Mouse (Mus musculus) adrenal gland, postnatal 36 days (tissue): ENCODE results near the gene Wdr75. TPM values are rescaled to one million over a fixed set of nuclear protein-coding genes. Genes with fewer than 3 reads are reported as not detected.
A peak's percentile ranks its signal among the peaks of the same experiment; 100 is the strongest.

ENCODE experiments used
- DNase-seq, 2 experiments: peaks; one replicate each; pipeline ENCODE4 v3.0.0; 2021; ENCODE audit warnings: mixed read lengths in 1 of 2
- long read RNA-seq, 2 experiments: library from polyadenylated mRNA; stranded (forward); transcript quantifications; one replicate each; pipeline ENCODE4 v2.0.0; 2021; ENCODE audit warnings: borderline sequencing depth in 2 of 2
- total RNA-seq, 2 experiments: library from RNA; stranded (reverse); gene quantifications; 2 replicates each; pipeline ENCODE4 v1.2.3; 2021

The Wdr75 gene
- total RNA-seq = 10 to 100 TPM; 46.9 to 54.3 TPM
- long read RNA-seq, experiment 1, transcript Wdr75-201 (21 exons, 2,953 nt) = major isoform, 34 of 37 reads
- long read RNA-seq, experiment 1, partial matches to known transcripts = 1 of 37 reads
- long read RNA-seq, experiment 1, other reads (novel, unspliced or antisense) = 2 of 37 reads
- long read RNA-seq, experiment 2, transcript Wdr75-201 (21 exons, 2,953 nt) = major isoform, 6 of 7 reads
- long read RNA-seq, experiment 2, partial matches to known transcripts = 0 of 7 reads
- long read RNA-seq, experiment 2, other reads (novel, unspliced or antisense) = 1 of 7 reads

DNA sequence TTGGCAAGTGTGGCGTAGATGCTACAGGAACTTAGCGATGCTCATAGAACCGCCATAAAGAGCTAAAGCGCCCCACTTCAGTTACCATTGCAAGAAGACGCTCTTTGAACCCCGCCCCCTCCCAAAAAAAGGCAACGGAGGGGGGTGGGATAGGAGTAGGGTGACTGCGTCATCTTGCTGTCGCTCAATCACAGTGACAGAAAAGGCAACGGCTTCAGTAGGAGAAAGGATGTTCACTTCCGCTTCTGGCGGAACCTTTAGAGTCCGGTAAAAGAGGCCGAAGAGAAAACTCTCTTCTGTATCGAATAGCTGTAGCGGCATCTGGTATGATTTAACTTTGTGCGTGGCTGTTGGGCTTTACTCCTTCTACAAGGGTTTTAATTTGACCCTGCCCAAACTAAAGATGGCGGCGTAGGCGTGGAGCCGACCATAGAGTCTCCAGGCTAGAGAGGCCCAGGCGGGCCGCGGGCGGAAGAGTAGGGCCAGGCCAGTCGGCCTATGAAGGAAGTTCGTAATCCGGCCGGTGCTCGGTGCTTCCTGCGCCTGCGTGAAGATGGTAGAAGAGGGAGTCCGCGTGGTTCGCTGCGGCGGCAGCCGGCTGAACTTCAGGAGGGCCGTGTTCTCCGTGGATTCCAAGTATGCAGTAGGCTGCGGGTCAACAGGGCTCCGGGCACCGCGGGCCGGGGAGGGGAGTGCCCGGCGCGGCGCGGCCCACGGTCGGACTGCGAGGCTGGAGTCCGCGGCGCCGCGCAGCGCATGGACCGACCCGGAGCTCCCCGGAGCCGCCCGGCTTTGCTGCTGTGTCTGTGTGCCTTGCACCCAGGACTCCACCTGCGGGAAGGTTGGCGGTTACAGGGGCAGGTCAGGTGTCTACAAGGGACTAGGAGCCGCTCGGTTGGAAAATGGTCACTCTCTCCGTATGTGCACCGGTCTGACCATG is at the start of gene Wdr75:
Gene Wdr75 (plus strand): TSS at position 198 of the 940 bp plus-strand sequence.
- peak; percentile 95 for DNase-seq

DNA sequence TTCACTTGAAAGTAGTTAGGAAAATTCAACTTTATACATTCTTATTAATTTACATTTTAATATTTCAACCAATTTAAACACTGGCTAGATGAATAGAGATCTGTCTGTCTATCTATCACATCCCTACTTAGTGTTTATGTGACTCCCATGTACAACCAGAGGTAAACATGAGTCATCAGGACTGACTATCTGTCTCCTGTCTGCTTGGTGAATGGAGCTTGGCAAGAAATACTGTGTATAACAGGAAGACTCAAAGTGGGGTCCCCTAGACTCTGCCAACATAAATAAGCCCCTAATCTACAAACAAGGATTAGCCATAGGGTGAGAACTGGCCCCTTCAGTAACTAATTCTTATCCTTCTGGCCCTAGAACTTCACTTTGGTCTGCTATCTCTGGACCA is 39.1 kb upstream of the Wdr75 start:
- DNase-seq = no peak

DNA sequence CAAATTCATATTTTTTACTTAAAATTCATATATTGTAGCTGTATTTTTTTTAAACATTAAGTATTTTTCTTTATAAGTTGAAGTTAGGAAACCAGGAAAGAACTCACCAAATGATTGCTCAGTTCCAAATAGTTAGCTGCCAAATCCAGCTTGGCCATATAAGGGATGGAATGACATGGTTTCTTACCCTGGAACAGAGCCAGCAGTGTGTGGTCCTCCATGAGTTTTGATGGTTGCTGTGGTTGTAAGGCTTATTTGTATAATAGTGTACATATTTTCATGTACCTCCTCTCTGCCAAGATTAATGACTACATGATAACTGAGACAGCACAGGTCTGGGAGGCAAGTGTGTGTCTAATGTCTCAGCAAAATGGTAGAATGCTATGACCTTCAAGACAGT is 38.3 kb upstream of the Wdr75 start:
- no peak for DNase-seq

DNA sequence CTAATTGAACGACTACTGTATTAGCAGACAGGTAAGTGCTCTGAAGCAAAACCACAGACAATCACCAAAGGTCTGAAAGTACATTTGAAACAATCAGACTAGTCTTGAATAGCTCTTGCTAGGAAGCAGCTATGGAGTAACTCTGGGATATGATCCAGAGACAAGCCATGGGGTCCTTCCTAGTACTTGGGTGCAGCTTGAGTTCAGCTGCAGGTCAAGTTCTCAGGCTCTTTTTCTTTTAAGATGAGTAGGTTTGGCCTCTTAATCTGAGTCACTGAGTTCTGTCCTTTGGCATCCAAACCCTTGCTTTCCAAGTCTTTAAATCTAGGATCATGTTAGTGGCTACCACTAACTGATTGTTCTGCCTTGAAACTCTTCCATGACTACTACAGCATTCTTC is 37.0 kb upstream of the Wdr75 start:
- no peak for DNase-seq

DNA sequence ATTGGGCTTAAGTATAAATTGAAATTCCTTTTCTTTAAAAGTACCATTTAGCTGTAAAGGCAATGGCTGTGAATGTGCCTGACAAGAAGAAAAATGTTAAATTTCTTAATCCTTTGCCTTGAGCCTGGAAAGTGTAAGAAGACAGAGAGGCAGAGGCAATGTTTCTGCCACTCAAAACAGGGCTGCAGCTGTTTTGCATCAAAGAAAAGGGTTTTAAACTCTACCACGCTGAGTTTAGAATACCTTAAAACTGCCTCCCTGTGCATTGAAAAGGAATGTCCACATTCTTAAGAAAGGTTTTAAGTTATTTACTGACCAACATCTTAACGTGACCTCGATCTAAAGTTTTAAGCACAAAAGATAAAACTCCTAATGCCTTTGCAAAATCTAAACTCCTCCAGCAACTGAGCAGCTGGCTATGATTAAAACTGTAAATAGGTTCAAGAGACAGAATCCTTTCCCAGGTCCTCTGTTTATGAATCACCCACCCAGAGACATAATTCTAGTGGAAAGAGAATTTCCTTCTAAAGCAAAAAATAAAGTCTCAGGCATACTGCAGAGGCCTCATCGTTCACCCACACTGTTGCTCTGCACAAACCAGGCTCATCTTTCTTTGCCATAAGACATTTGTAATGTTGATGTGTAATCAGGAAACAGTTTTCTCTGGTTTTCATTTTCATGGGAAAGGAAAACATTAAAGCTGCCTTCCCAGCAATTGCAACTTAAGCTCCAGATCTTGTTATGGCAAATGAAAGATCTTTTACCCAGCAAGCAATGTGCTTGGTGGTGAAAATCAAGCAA is 34.1 kb upstream of the Wdr75 start:
- DNase-seq = no peak

DNA sequence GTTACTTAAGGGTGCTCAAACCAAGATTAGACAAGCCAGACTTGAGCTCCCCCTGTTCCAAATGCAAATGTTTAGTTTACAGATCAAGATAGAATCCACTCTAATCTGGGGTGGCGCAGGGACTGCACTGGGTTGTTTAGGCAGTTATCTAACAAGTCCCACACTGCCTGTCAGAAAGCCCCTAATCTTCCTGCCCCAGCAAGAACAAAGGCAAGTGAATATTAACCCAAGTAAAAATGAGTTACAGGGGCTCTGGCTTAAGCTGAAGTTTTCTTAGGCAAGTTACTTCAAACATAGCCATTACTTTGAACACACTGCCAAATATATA is 33.5 kb upstream of the Wdr75 start:
- no peak for DNase-seq

DNA sequence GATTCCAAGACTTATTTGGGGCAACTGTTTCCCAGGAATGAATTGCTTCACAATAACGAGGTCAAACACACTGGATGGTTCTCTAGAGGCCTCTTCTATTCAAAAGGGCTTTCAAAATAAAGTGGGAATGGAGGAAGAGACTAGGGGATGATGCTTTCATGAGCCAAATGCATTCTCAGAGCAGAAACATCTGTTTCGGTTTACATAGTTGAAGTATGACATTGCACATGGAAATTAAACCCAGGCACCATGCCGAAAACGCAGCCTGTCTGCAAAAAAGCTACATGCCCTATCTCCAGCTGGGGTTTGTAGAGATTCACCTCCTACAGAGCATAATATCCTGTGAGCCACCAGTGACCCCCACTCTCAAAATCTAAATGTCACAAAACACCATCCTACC is 29.3 kb upstream of the Wdr75 start:
- no peak for DNase-seq

DNA sequence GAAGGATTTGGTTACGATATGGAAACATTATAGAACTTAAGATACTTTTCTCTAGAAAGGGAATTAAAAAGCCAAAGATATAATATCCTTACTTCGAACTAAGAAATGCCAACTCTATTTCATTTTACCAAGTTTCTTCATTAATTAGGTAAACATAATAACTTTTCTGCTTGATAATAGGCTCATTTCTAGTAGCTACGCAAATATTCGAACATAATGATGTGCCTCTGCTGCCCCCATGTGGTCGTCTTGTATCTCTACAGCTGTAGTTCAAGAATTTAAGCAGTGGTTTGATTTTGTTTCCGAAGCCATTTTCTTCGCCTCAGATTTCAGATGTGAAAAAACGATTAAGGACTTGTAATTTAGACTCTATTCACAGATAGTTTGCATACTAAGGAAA is 28.8 kb upstream of the Wdr75 start:
- peak; percentile 72 to 82 for DNase-seq

DNA sequence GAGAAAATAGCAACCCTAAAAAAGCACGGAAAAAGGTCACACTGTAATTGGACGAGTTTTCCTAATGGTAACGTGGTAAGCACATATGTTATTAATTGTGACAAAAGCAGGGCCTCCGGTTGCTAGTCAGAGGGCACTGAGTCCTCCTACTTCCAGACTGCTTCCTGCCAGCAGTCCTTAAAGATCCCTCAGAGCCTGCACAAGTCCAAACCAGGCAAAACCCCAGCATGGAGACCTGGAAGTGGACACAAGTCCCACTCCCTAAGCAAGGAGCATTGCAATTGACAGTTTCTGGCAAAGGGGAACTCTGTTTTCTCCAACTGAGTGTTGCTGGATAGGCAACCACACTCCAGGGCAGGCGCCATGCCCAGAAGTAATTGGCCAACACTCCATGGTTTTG is 27.4 kb upstream of the Wdr75 start:
- peak in 1 of 2 experiments; percentile 25 for DNase-seq

DNA sequence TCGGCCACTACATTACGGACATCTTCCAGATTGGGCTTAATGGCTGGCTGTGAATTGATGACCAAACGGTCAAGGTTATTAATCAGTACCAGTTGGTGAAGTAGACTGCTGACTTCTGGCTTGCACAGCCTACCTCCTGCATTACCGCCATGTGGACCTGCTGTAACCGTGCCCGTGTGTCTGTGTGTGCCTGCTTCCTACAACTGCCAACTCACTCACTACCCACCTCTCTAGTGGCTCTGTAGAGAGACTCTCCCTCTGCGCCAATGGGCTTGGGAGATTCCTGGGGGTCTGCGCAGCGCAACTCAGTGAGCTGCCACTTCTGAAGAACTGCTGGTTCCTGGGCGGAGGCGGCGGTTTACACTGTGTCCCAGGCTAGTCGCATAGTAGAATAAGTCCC is 25.6 kb upstream of the Wdr75 start:
- DNase-seq = no peak

DNA sequence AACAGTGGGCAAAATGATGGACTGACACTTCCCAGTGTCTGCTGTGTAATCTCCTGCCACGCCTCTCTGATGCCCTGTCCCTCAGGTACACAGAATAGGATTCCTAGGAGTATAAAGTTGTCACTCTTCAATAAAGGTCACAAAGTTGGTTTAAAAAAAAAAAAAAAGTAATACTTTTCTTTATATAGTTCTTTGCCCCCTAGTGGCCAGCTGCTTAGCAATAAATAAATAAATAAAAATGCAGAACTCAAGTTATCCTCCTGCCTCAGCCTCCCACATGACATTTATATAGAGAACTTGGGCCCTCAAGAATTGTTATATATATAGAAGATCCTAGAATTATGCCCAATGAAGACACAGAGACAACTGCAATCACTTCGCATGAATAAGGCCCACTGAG is 24.9 kb upstream of the Wdr75 start:
- DNase-seq = no peak

DNA sequence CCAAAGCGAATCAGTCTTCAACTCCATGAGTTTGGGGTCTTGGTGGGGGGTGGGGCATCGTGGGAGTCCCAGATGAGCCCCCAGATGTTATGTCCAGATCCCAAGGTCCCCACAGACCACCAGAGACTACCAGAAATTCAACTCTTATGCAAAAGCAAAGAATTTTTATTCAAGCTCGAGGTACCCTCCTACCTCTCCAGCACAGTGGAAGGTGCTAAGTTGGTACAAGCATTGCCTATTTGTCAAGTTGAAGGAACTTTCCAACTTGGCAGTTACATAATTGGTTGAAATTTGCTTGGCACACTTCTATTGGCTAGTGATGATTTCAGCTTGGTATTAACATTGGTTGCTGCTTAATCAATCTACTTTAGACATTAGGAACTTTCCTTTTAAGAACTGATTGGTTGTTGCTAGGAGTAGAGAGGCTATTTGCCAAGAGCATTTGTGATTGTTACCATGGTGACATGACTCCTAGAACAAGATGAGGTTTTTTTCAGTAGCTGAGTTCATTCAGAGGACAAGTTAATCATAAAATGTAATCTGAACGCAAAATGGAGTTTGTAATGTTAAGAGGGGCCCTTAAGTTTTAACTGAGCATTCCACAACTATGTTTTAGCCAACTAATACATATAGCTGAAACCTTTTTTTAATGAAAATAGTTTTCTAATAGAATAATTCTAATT is 14.2 kb upstream of the Wdr75 start:
- no peak for DNase-seq

DNA sequence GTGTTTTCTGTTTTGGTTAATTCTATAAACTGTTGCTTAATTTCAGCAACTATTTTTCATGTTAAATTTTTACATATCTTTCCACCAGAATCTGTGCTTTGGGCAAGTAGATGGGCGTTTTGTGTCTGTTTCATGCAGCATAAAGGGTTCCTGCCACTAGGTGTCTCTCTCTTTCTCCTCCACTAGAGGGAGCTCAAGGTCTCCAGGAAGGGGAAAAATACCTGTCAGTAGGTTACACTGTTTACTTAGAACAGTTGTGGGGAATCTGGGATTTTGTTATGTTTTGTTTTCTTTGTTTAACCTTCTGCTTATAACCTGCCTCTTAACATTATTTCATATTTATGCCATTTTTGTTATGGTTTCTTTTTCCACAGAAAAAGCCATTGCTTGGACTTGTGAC is 21.9 kb downstream of the Wdr75 start:
- DNase-seq = peak in 1 of 2 experiments; percentile 36

DNA sequence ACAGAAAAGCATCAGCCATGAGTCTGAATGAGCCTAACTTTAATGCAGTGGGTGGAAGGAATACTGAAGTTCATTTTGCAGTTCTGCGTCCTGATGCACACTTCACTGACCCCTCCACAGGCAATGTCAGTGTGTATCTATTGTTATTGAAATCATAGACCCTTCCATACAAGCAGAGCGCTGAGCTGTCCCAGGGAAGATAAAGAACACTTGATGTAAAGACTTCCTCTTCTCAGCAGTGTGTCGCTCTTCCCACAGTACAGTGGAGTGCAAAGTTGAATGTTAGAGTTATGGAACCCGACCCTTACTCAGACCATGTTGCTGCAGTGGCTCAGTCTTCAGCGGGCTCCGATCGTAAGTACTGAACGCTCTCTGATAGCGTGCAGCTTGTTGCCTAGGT is 23.6 kb downstream of the Wdr75 start:
- DNase-seq = no peak

DNA sequence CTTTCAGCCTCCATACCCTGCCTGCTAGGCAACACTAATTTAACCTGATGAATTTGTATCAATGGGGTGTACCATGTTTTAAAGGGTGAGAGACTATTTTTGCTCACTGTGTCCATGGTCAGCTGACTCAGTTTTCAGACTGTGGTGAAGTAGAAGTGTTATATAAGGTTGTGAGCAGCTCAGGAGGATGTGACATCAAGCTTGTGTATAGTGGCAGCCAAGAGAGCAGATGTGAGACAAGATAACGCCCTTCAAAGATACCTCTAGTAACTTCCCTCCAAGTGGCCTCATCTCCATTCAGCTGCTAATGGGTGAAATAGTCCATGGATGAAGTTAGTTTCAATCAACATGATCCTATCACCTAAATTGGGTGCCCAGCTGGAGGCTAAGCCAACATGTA is 29.5 kb downstream of the Wdr75 start:
- DNase-seq = no peak

DNA sequence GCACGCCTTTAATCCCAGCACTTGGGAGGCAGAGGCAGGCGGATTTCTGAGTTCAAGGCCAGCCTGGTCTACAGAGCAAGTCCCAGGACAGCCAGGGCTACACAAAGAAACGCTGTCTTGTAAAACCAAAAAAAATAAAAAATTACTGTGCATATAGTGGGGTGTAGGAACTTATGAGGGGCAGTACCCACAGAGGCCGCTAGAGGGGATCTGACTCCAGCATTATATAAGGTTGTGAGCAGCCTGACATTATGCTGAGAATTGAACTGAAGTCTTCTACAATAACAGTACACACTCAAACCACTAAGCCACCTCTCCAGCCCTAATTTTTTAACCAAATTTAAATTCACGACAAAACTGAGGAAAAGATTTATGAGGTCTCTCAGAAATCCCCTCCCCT is 30.2 kb downstream of the Wdr75 start:
- peak; percentile 67 to 77 for DNase-seq

DNA sequence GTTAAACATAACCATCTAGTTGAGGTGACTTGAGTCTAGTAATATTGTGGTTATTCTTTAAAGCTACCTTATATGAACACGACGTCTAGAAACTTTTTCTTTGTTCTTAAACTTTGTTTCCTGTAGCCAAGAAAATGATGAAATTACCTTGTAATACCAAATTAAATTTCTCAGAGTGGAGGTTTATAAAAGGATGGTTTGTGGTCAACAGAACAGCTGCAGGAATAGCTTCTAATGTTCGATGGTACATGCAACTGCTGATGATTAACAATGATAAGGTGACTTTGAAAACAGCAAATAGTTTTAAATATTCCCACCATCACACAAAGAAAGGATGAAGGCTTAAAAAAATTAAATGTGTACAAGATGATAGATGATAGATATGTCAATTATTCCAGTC is 30.7 kb downstream of the Wdr75 start:
- no peak for DNase-seq

DNA sequence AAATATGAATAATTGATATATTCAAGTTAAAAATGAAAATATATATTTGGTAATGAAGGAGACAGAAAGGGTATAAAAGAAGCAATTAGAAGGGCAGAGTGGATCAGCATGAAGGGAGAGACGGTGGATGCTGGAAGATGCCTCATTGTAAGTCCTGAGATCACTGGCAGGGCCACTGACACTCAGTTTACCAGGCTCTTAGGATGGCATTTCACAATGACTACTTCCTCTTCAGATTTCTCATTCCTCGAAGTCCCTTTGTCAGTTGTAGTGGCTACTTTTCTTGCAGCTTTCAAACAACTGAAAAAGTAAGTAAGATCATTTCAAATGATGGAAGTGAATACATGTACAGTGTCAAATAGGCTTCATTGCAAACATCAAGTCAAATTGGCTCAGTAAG is 31.2 kb downstream of the Wdr75 start:
- no peak for DNase-seq

DNA sequence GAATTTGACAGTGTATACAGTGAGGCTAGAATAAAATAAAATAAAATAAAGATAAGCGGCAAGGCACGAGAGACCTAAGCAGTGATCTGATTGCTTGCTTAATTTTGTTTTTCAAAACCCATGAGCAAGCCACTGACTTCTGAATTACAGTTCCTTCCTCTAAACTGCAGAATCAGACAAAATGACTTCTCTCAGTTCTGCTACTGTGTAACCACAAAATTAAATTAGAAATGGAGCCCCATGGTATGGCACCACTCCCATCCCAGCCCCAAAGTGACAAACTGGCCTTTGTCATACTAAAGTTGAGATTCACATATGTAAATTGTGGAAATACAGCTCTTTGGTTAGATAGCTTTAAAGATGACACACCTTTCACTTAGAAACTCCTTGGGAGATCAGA is 31.8 kb downstream of the Wdr75 start:
- no peak for DNase-seq

DNA sequence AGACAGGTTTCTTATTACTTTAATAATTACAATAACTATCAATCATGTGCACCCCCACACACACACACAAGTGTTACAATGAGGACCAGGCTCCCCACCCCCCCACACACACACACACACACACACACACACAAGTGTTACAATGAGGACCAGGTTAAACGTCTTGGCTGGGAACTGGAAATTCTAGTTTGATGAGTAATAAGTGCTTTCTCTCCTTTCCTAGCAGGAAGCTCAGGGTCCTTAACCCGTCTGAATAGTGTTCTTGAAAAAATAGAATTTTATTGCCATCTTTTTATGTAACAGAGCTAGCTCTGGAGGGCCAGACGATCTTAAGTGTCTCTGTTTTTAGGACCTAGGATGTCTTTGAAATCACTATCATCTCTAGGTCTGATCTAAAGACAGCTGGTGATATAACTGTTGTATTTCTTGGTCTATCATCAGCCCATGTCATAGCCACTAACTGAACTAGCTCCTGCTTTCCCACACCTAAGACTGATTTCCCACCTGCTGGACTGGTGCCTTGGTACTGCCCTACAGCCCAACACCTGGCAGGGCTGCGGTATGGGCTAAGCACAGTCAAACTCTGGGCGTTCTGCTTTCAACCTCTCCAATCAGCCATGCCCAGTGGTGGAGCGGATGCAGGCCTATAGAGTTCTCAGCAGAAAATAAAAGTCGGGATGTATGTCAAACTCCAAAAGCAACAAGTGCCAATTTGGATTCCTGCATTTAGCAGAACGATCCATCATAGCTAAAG is 35.7 kb downstream of the Wdr75 start:
- DNase-seq = no peak

DNA sequence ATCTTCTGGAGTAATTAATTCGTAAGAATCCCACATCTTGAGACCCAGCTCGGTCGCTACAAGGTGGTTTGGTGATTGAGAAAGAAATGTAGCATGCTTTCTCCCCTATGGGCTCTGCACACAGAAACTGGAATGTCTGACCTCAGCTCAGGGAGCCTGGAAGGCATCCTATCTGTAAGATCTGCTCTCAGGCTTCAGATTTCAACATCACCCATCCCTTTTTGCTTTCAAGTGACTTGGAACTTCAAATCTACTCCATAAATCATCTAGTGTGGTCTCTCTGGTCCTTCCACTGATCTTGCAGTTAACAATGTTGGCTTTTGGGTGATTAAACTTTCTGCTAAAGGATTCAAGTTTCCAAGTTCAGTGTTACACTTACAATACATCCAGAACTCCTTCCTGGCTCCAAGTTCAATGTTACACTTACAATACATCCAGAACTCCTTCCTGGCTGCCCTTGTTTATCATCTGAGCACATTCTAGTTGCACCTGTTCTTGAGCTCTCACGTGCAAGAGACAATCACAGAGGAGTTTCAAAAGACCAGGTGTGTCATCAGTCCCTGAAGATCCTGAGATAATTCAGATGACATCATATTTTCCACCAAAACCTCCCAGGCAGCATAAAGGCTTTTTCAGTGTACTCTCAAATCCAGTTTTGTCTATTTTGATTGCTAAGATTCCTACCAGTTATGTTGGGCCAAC is 40.5 kb downstream of the Wdr75 start:
- no peak for DNase-seq
